Mouse (Mus musculus) ES-E14 (cell line): ENCODE measurements around the gene Rhebl1.

Experiments
- ZC3H11A ChIP-seq: IDR thresholded peaks from 2 replicates; pipeline ENCODE4 v1.6.1; 2012; ENCODE audit warnings: low read depth, mild to moderate bottlenecking, inconsistent platforms, low read length, borderline replicate concordance
- ZNF384 ChIP-seq: IDR thresholded peaks from 2 replicates; pipeline ENCODE4 v1.6.1; 2012; ENCODE audit warnings: low read depth, low read length, inconsistent platforms

DNA sequence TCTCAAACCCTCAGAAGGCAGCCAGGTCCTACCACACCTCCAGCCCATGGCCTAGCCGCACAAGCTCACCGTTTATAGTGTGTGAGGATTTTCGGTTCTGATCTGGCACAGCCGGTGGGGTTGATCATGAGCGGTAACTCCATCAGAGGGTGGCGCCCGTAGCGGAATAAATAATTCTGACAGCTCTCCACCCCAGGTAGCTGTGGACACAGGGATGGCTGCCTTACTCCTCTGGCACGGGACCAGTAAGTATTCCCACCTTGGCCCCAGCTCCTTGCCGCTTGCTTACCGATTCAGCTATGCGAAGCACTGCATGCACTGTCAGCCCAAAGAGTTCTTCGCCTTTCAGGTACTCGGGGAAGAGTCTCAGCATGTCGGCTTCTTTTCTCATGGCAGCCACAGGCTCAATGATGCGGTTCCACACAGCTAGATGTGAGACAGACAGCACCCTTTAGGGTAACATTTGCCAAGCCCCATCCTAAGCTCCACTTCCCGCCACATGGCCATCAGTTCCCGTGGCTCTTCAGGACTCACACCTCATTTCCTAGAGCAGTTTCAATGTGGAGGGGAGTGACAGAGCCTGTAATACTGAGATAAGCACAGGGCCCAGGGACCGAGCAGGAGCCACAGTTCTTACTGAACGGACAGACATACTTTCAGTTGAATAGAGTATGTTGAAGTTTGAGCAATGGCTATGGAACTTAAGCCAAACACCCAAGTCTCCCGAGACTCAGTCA, 57.2 kb downstream of the Rhebl1 start:
- no peak for TF ChIP-seq ZC3H11A
- no peak for TF ChIP-seq ZNF384
